Mouse (Mus musculus): ENCODE results near the gene Zfp106.

GRCm38 (mm10) chr2:120482506-120483389, 80.9 kb downstream of the Zfp106 start:
- no peak for TF ChIP-seq CTCF (IDR thresholded peaks at IDR 0.05; ENCODE audit: low read depth, low read length)
- no peak for TF ChIP-seq POLR2A (IDR thresholded peaks at IDR 0.05; ENCODE audit: borderline replicate concordance, low read depth, low read length)
